Mouse (Mus musculus) intestine, embryonic 16.5 days (tissue): ENCODE data around the gene Nat14. TPM values are rescaled to one million over a fixed set of nuclear protein-coding genes. Genes with fewer than 3 reads are reported as not detected.

Source experiments
- ATAC-seq: fragments of 200-750 bp; cut with Nextera tagmentation; 2 replicates; pipeline ENCODE4 v1.8.0; 2017; ENCODE audit warnings: moderate TSS enrichment, moderate library complexity
- H3K27ac ChIP-seq: fragments of 300-500 bp; sonication (generic); 2 replicates; pipeline ENCODE4 v1.5.1; 2014; ENCODE audit warnings: mild to moderate bottlenecking, low read length
- H3K27me3 ChIP-seq: fragments of 300-500 bp; sonication (generic); replicated peaks from 2 replicates; pipeline ENCODE4 v1.6.1; 2014; ENCODE audit warnings: low read length, control low read depth, mixed read lengths; ENCODE audit not compliant: control insufficient read depth, insufficient read depth
- H3K36me3 ChIP-seq: fragments of 300-500 bp; sonication (generic); 2 replicates; pipeline ENCODE4 v1.6.1; 2014; ENCODE audit warnings: low read length, control low read depth; ENCODE audit not compliant: control insufficient read depth, insufficient read depth
- H3K4me1 ChIP-seq: fragments of 300-500 bp; sonication (generic); 2 replicates; pipeline ENCODE4 v1.6.1; 2014; ENCODE audit warnings: low read length, control low read depth, mixed read lengths; ENCODE audit not compliant: control insufficient read depth, insufficient read depth
- H3K4me2 ChIP-seq: fragments of 300-500 bp; sonication (generic); 2 replicates; pipeline ENCODE4 v1.6.1; 2014; ENCODE audit warnings: low read depth, low read length, control low read depth
- H3K4me3 ChIP-seq: fragments of 300-500 bp; sonication (generic); 2 replicates; pipeline ENCODE4 v1.5.1; 2014; ENCODE audit warnings: mild to moderate bottlenecking, low read length
- H3K9ac ChIP-seq: fragments of 300-500 bp; sonication (generic); 2 replicates; pipeline ENCODE4 v1.6.1; 2014; ENCODE audit warnings: low read depth, low read length
- H3K9me3 ChIP-seq: fragments of 300-500 bp; sonication (generic); 2 replicates; pipeline ENCODE4 v1.6.1; 2016; ENCODE audit warnings: low read length, control low read depth; ENCODE audit not compliant: control insufficient read depth
- WGBS: fragments of 180-500 bp; shearing (Covaris S2); extraction: QIAGEN DNeasy Blood & Tissue Kit; methylation state at CpG from one replicate; pipeline ENCODE4 v1.1.7; 2014; 5-methylcytosine and 5-hydroxymethylcytosine counted together
- polyA plus RNA-seq: library from polyadenylated mRNA; unstranded; fragments of >200 nt; fragmentation: Nextera tagmentation; extraction: Ambion mirVana; gene quantifications from 2 replicates; pipeline ENCODE4 v1.2.1, GENCODE M21; 2015

Nat14 gene
- polyA plus RNA-seq, 1 experiment from 2014 or later, result 3.6 TPM

- ATAC-seq, result peak; percentile 61; the same call in 1 of the 2 replicates
Measured at GRCm38 (mm10) chr7:4899649-4900522, 21.9 kb upstream of the Nat14 start.

GRCm38 (mm10) chr7:4900523-4900851, 21.3 kb upstream of the Nat14 start:
- H3K4me1 ChIP-seq, result no peaks in the 10 kb centered on the region
- no peaks in the 10 kb centered on the region; the same call in 1 of the 2 replicates for H3K9me3 ChIP-seq
- H3K4me3 ChIP-seq, result no peak overlapping the region
- H3K27me3 ChIP-seq, result no peaks in the 10 kb centered on the region; the same call in 1 of the 2 replicates
- H3K4me2 ChIP-seq, result no peak overlapping the region
- no peak for ATAC-seq
- no peak overlapping the region for H3K27ac ChIP-seq
- H3K36me3 ChIP-seq, result no peaks in the 10 kb centered on the region
- 35% methylated on average over 11 of the region's 11 CpGs for WGBS
- no peak overlapping the region for H3K9ac ChIP-seq

More at GRCm38 (mm10) chr7:4899649-4900522, 21.9 kb upstream of the Nat14 start:
- H3K36me3 ChIP-seq, result no peaks in the 10 kb centered on the region
- H3K4me2 ChIP-seq, result peak overlapping the region; percentile 45
- no peak overlapping the region for H3K27ac ChIP-seq
- H3K4me1 ChIP-seq, result no peaks in the 10 kb centered on the region
- 6% methylated on average over 19 of the region's 19 CpGs for WGBS
- H3K9me3 ChIP-seq, result no peaks in the 10 kb centered on the region; the same call in 1 of the 2 replicates
- H3K9ac ChIP-seq, result peak overlapping the region; percentile 53
- no peaks in the 10 kb centered on the region; the same call in 1 of the 2 replicates for H3K27me3 ChIP-seq
- H3K4me3 ChIP-seq, result peak overlapping the region; percentile 29

- no peaks in the 10 kb centered on the region for H3K36me3 ChIP-seq
- no peak overlapping the region for H3K27ac ChIP-seq
- no peaks in the 10 kb centered on the region for H3K4me1 ChIP-seq
- H3K4me2 ChIP-seq, result no peak overlapping the region
- H3K27me3 ChIP-seq, result no peaks in the 10 kb centered on the region; the same call in 1 of the 2 replicates
- no peaks in the 10 kb centered on the region; the same call in 1 of the 2 replicates for H3K9me3 ChIP-seq
- no peak overlapping the region for H3K4me3 ChIP-seq
- no peak for ATAC-seq
- 52% methylated on average over 8 of the region's 8 CpGs for WGBS
- H3K9ac ChIP-seq, result no peak overlapping the region
Measured at GRCm38 (mm10) chr7:4901171-4901570, 20.7 kb upstream of the Nat14 start.

- no peaks in the 10 kb centered on the region; the same call in 1 of the 2 replicates for H3K9me3 ChIP-seq
- no peaks in the 10 kb centered on the region for H3K4me1 ChIP-seq
- no peak overlapping the region for H3K9ac ChIP-seq
- H3K27ac ChIP-seq, result no peak overlapping the region
- no peak overlapping the region for H3K4me2 ChIP-seq
- no peak overlapping the region for H3K4me3 ChIP-seq
- H3K27me3 ChIP-seq, result no peaks in the 10 kb centered on the region; the same call in 1 of the 2 replicates
- WGBS, result 75% methylated on average over 9 of the region's 9 CpGs
- H3K36me3 ChIP-seq, result no peaks in the 10 kb centered on the region
- no peak for ATAC-seq
Measured at GRCm38 (mm10) chr7:4902404-4902803, 19.4 kb upstream of the Nat14 start.

GRCm38 (mm10) chr7:4906466-4906950, 15.3 kb upstream of the Nat14 start, which contains the start of gene Gm36210:
TSS of gene Gm36210 (minus strand) at chr7:4906516.
- Histone ChIP-seq H3K27me3 (no peaks in the 10 kb centered on the region), H3K4me2 (no peak within 1 kb of the TSS), H3K36me3 (no peaks in the 10 kb centered on the region), H3K9me3 (no peaks in the 10 kb centered on the region), H3K4me3 (no peak within 1 kb of the TSS), H3K27ac (no peak within 1 kb of the TSS), H3K4me1 (no peaks in the 10 kb centered on the region), H3K9ac (no peak within 1 kb of the TSS)
- ATAC-seq, result no peak
- 59% methylated on average over 10 of the region's 10 CpGs for WGBS

GRCm38 (mm10) chr7:4911561-4911960, 10.3 kb upstream of the Nat14 start:
- Histone ChIP-seq H3K4me3 (no peak overlapping the region), H3K9me3 (no peaks in the 10 kb centered on the region), H3K9ac (no peak overlapping the region), H3K27me3 (no peaks in the 10 kb centered on the region), H3K4me2 (no peak overlapping the region), H3K36me3 (no peaks in the 10 kb centered on the region), H3K4me1 (peaks cover 12% of the 10 kb centered on the region), H3K27ac (no peak overlapping the region)
- no peak for ATAC-seq
- WGBS, result 36% methylated on average over 9 of the region's 9 CpGs

GRCm38 (mm10) chr7:4912248-4912647, 9.6 kb upstream of the Nat14 start:
- no peak overlapping the region for H3K4me2 ChIP-seq
- 64% methylated on average over 5 of the region's 5 CpGs for WGBS
- no peak overlapping the region for H3K9ac ChIP-seq
- no peaks in the 10 kb centered on the region for H3K36me3 ChIP-seq
- no peaks in the 10 kb centered on the region for H3K27me3 ChIP-seq
- peaks cover 18% of the 10 kb centered on the region for H3K4me1 ChIP-seq
- no peaks in the 10 kb centered on the region for H3K9me3 ChIP-seq
- no peak overlapping the region for H3K4me3 ChIP-seq
- no peak for ATAC-seq
- H3K27ac ChIP-seq, result no peak overlapping the region

GRCm38 (mm10) chr7:4915007-4915665, 6.7 kb upstream of the Nat14 start, which contains the start of gene Zfp628:
TSS of gene Zfp628 (plus strand) at chr7:4915217.
- H3K4me3 ChIP-seq, result peak within 1 kb of the TSS; percentile 69
- peak; percentile 91 for ATAC-seq
- H3K9me3 ChIP-seq, result no peaks in the 10 kb centered on the region
- H3K27me3 ChIP-seq, result no peaks in the 10 kb centered on the region
- H3K4me1 ChIP-seq, result peaks cover 18% of the 10 kb centered on the region
- WGBS, result under 1% methylated on average over 56 of the region's 56 CpGs
- peaks cover 13% of the 10 kb centered on the region for H3K36me3 ChIP-seq
- H3K9ac ChIP-seq, result peak within 1 kb of the TSS; percentile 85
- peak within 1 kb of the TSS; percentile 96 for H3K27ac ChIP-seq
- H3K4me2 ChIP-seq, result peak within 1 kb of the TSS; percentile 87
